Mouse (Mus musculus) heart, postnatal 0 days (tissue): ENCODE data around the gene Pard3b.

Source experiments
- CTCF ChIP-seq: IDR thresholded peaks from 2 replicates; pipeline ENCODE4 v1.5.1; 2016; ENCODE audit warnings: antibody characterized with exemption, control low read depth, low read depth
- EP300 ChIP-seq: IDR thresholded peaks from 2 replicates; pipeline ENCODE4 v1.6.1; 2016; ENCODE audit warnings: antibody characterized with exemption, low read depth

GRCm38 (mm10) chr1:62008811-62009210 lies 370.2 kb downstream of the Pard3b start:
- TF ChIP-seq CTCF, result no peak
- TF ChIP-seq EP300, result no peak
